Mouse (Mus musculus): ENCODE data around the gene Hectd4. TPM values are rescaled to one million over a fixed set of nuclear protein-coding genes. Genes with fewer than 3 reads are reported as not detected.
"Not testable (repeated sequence)": the region's sequence is repeated elsewhere in the genome, so short reads cannot be mapped to it uniquely, and the experiment has no call there.

The Hectd4 gene
- polyA plus RNA-seq, 1 experiment from 2014 or later = 4.1 TPM

DNA sequence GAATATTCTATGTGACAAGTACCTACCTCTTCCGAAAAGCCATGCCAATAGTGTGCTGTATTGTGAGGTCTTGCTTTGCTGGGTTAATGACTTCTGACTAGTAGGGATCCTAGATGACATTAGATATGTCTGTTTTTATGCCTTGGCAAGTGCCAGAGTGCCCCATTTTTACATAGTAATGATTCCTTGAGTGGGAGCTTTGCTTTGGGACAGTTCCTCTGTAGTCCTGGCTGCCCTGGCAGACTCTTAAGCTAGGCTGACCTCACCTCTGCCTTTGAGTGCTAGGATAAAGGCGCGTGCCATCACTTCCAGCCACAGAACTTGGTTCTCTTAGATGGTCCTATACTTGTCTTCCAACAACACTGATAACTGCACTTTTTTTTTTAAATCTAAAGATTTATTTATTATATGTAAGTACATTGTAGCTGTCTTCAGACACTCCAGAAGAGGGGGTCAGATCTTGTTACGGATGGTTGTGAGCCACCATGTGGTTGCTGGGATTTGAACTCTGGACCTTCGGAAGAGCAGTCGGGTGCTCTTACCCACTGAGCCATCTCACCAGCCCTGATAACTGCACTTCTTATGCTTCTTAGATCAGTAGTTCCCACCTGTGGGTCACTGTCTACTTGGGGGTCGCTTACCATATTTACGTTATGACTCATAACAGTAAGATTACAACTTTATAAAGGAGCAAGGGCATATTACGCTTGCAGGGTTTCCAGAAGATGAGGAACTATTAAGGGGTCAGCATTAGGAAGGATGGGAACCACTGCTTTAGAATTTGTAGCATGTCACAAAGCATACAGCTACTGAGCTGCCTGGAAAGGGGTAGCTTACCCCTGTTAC lies 10.0 kb upstream of the Hectd4 start:
- H3K4me3 ChIP-seq = no peak overlapping the region
- no peak overlapping the region for H3K9ac ChIP-seq
- H3K4me2 ChIP-seq = no peak overlapping the region
- no peaks in the 10 kb centered on the region for H3K9me3 ChIP-seq
- no peak for ATAC-seq (ENCODE audit: insufficient number of reproducible peaks, low FRiP score, low TSS enrichment, low read depth)
- H3K36me3 ChIP-seq = peaks cover 76% of the 10 kb centered on the region
- 85% methylated on average over 9 of the region's 9 CpGs for WGBS
- H3K27me3 ChIP-seq = no peaks in the 10 kb centered on the region
- peaks cover 23% of the 10 kb centered on the region for H3K4me1 ChIP-seq
- H3K27ac ChIP-seq = no peak overlapping the region

- H3K4me1 ChIP-seq = peaks cover 22% of the 10 kb centered on the region
- no peak for ATAC-seq (ENCODE audit: insufficient number of reproducible peaks, low FRiP score, low TSS enrichment, low read depth)
- no peak overlapping the region for H3K4me3 ChIP-seq
- H3K27ac ChIP-seq = no peak overlapping the region
- 85% methylated on average over 1 of the region's 1 CpGs for WGBS
- H3K9ac ChIP-seq = no peak overlapping the region
- no peaks in the 10 kb centered on the region for H3K9me3 ChIP-seq
- H3K4me2 ChIP-seq = no peak overlapping the region
- H3K27me3 ChIP-seq = no peaks in the 10 kb centered on the region
- peaks cover 76% of the 10 kb centered on the region for H3K36me3 ChIP-seq
Measured at GRCm38 (mm10) chr5:121210601-121210924, 9.5 kb upstream of the Hectd4 start.

DNA sequence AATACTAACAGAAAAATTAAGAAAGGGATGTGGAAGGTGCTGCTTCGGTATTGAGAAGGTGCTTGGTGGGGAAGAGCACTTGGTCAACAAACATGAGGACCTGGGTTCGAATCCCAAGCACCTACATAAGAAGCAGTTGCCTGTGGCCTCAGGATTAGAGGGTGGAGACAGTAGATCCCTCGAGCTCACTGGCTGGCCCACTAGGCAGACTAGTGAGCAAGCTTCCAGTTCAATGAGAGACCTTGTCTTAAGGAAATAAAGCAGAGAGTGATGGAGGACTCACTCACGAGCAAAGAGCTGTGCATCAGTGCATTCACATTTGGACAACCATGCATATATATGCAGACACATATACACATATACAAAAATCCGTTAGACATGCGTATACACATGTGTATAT lies 7.9 kb upstream of the Hectd4 start:
- ATAC-seq (ENCODE audit: insufficient number of reproducible peaks, low FRiP score, low TSS enrichment, low read depth) = no peak
- Histone ChIP-seq H3K9ac (no peak overlapping the region), H3K4me3 (no peak overlapping the region), H3K4me2 (no peak overlapping the region), H3K36me3 (peaks cover 60% of the 10 kb centered on the region), H3K27ac (no peak overlapping the region), H3K4me1 (peaks cover 8% of the 10 kb centered on the region; the same call in 1 of the 2 replicates), H3K9me3 (no peaks in the 10 kb centered on the region), H3K27me3 (no peaks in the 10 kb centered on the region)
- whole genome bisulfite sequencing = 91% methylated on average over 6 of the region's 6 CpGs

- H3K4me1 ChIP-seq = no peaks in the 10 kb centered on the region
- 56% methylated on average over 7 of the region's 7 CpGs for WGBS
Measured at GRCm38 (mm10) chr5:121214707-121215106, 5.3 kb upstream of the Hectd4 start.

GRCm38 (mm10) chr5:121215380-121216125 lies 4.5 kb upstream of the Hectd4 start:
- no peak for ATAC-seq (ENCODE audit: insufficient number of reproducible peaks, low FRiP score, low TSS enrichment, low read depth)
- 49% methylated on average over 13 of the region's 13 CpGs for WGBS
- H3K27ac ChIP-seq = no peak overlapping the region

More at GRCm38 (mm10) chr5:121214707-121215106, 5.3 kb upstream of the Hectd4 start:
- no peaks in the 10 kb centered on the region for H3K9me3 ChIP-seq
- no peak for ATAC-seq (ENCODE audit: insufficient number of reproducible peaks, low FRiP score, low TSS enrichment, low read depth)
- H3K27ac ChIP-seq = no peak overlapping the region
- no peak overlapping the region for H3K9ac ChIP-seq
- no peak overlapping the region for H3K4me2 ChIP-seq
- H3K27me3 ChIP-seq = no peaks in the 10 kb centered on the region
- H3K4me3 ChIP-seq = no peak overlapping the region
- H3K36me3 ChIP-seq = peaks cover 34% of the 10 kb centered on the region

DNA sequence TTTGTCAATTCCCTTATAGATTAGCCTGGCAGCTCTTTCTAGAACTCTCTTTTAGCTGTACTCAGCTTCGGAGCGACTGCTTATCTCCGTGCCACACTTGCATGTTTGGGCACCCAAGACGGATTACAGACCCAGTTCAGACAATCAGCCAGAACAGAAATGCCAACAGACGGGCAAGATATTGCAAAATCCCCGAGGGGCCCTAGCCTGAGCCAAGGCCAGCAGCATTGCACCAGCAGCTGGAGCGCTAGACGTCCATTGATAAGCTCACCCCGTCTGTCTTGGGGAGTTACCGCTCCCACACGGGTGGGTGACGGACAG lies 3.9 kb upstream of the Hectd4 start:
- Histone ChIP-seq H3K36me3 (peaks cover 21% of the 10 kb centered on the region), H3K9ac (no peak overlapping the region), H3K4me1 (peaks cover 1% of the 10 kb centered on the region), H3K27ac (no peak overlapping the region), H3K9me3 (no peaks in the 10 kb centered on the region), H3K4me2 (no peak overlapping the region), H3K27me3 (no peaks in the 10 kb centered on the region), H3K4me3 (no peak overlapping the region)
- 85% methylated on average over 12 of the region's 12 CpGs for WGBS
- ATAC-seq (ENCODE audit: insufficient number of reproducible peaks, low FRiP score, low TSS enrichment, low read depth) = no peak

More at GRCm38 (mm10) chr5:121215380-121216125, 4.5 kb upstream of the Hectd4 start:
- Histone ChIP-seq H3K36me3 (peaks cover 27% of the 10 kb centered on the region), H3K9ac (no peak overlapping the region), H3K4me1 (no peaks in the 10 kb centered on the region), H3K4me3 (no peak overlapping the region), H3K9me3 (no peaks in the 10 kb centered on the region), H3K4me2 (no peak overlapping the region), H3K27me3 (no peaks in the 10 kb centered on the region)

DNA sequence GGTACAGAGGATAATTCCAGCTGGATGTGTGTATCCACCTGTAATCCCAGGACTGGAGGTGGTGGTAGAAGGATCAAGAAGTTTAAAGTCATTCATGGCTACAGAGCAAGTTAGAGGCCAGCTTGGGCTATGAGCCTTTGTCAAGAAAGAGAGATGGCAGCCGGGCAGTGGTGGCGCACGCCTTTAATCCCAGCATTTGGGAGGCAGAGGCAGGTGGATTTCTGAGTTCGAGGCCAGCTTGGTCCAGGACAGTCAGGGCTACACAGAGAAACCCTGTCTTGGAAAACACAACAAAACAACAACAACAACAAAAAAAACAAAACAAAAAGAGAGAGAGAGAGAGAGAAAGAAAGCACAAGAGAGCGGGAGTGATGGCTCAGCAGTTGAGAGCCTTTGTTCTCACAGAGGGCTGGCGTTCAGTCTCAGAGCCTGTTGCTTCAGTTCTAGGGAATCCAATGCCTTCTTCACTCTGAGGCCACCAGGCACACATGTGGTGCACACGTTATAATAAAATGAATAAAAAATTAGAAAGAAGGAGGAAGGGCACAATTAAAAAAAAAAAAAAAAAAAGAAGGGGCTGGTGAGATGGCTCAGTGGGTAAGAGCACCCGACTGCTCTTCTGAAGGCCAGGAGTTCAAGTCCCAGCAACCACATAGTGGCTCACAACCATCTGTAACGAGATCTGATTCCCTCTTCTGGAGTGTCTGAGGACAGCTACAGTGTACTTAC lies 3.3 kb upstream of the Hectd4 start:
- H3K4me2 ChIP-seq; H3K4me3 ChIP-seq; H3K4me1 ChIP-seq; H3K9me3 ChIP-seq; H3K9ac ChIP-seq; H3K27ac ChIP-seq; ATAC-seq (ENCODE audit: insufficient number of reproducible peaks, low FRiP score, low TSS enrichment, low read depth); H3K27me3 ChIP-seq: not testable (repeated sequence)
- H3K36me3 ChIP-seq = peaks cover 15% of the 10 kb centered on the region
- 81% methylated on average over 9 of the region's 9 CpGs for whole genome bisulfite sequencing

DNA sequence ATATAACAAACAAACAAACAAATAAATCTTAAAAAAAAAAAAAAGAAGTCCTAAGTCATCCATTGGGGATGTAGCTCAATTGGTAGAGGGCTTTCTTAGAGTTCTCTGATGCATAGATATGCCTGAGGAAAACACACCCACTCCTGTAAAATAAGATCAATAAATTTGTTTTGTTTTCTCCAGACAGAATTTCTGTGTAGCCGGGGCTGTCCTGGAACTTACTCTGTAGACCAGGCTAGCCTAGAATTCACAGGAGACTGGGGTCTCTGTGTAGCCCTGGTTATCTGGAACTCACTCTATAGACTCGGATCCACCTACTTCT lies 2.7 kb upstream of the Hectd4 start:
- no peak overlapping the region for H3K9ac ChIP-seq
- ATAC-seq (ENCODE audit: insufficient number of reproducible peaks, low FRiP score, low TSS enrichment, low read depth) = no peak
- H3K4me1 ChIP-seq = peaks cover 9% of the 10 kb centered on the region
- H3K4me3 ChIP-seq = no peak overlapping the region
- no peak overlapping the region for H3K4me2 ChIP-seq
- H3K27me3 ChIP-seq = no peaks in the 10 kb centered on the region
- H3K36me3 ChIP-seq = peaks cover 10% of the 10 kb centered on the region
- 82% methylated on average over 2 of the region's 2 CpGs for WGBS
- H3K27ac ChIP-seq = no peak overlapping the region
- H3K9me3 ChIP-seq = no peaks in the 10 kb centered on the region

DNA sequence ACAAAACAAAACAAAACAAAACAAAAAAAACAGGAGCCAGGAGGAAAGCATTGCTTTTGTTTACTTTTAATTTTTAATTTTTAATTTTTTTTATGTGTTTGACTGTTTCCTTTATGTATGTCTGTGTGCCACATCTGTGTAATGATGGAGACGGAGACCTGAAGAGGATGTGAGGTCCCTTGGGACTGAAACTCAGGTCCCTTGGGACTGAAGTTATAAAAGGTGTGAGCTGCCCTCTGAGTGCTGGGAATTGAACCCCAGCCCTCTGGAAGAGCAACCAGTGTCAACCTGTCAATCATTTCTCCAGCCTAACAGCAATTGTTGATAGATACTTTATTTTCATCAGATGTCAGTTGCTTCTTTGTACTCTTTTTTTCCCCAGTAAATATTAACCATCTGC lies 829 bp upstream of the Hectd4 start:
- no peak for ATAC-seq (ENCODE audit: insufficient number of reproducible peaks, low FRiP score, low TSS enrichment, low read depth)
- Histone ChIP-seq H3K27ac (no peak overlapping the region), H3K4me1 (peaks cover 9% of the 10 kb centered on the region), H3K4me2 (no peak overlapping the region), H3K4me3 (no peak overlapping the region), H3K9me3 (no peaks in the 10 kb centered on the region), H3K27me3 (no peaks in the 10 kb centered on the region), H3K9ac (no peak overlapping the region), H3K36me3 (no peaks in the 10 kb centered on the region)
- WGBS = 83% methylated on average over 1 of the region's 1 CpGs

GRCm38 (mm10) chr5:121220732-121221301 lies 798 bp downstream of the Hectd4 start:
- Histone ChIP-seq H3K4me1 (peaks cover 11% of the 10 kb centered on the region), H3K36me3 (no peaks in the 10 kb centered on the region), H3K9me3 (no peaks in the 10 kb centered on the region), H3K9ac (peak overlapping the region; percentile 83), H3K4me2 (peak overlapping the region; percentile 72), H3K4me3 (peak overlapping the region; percentile 97), H3K27me3 (no peaks in the 10 kb centered on the region), H3K27ac (peak overlapping the region; percentile 85)
- ATAC-seq (ENCODE audit: insufficient number of reproducible peaks, low FRiP score, low TSS enrichment, low read depth) = peak; percentile 56
- WGBS = under 1% methylated on average over 36 of the region's 38 CpGs

- WGBS = 15% methylated on average over 23 of the region's 23 CpGs
- Histone ChIP-seq H3K27me3 (no peaks in the 10 kb centered on the region), H3K9me3 (no peaks in the 10 kb centered on the region), H3K36me3 (no peaks in the 10 kb centered on the region), H3K9ac (peak overlapping the region; percentile 83; the same call in 1 of the 2 replicates), H3K4me2 (peak overlapping the region; percentile 72), H3K4me1 (peaks cover 14% of the 10 kb centered on the region), H3K4me3 (peak overlapping the region; percentile 97), H3K27ac (no peak overlapping the region)
- no peak for ATAC-seq (ENCODE audit: insufficient number of reproducible peaks, low FRiP score, low TSS enrichment, low read depth)
Measured at GRCm38 (mm10) chr5:121221328-121221850, 1.4 kb downstream of the Hectd4 start.
